Mouse (Mus musculus) left cerebral cortex, postnatal 36 days (tissue): Measurements from ENCODE around the gene H2-Aa. TPM values are rescaled to one million over a fixed set of nuclear protein-coding genes. Genes with fewer than 3 reads are reported as not detected.

Experiments
- DNase-seq, 2 experiments: peaks; one replicate each; pipeline ENCODE4 v3.0.0; 2021 to 2022; ENCODE audit warnings: low spot score in 2 of 2, mixed read lengths in 1 of 2
- intact Hi-C: fragments of 180-260 bp; cut with DNase I; formaldehyde crosslinking; loops from one replicate; pipeline ENCODE4 v1.15.1; 2025
- total RNA-seq, 2 experiments: library from RNA; stranded (reverse); gene quantifications; 2 replicates each; pipeline ENCODE4 v1.2.3; 2021

Gene H2-Aa
- total RNA-seq, 2 experiments from 2014 or later: 2.6 to 3.4 TPM

- intact Hi-C loops: no loop called here
- no peak for DNase-seq
Measured at GRCm38 (mm10) chr17:34268748-34269147, 18.9 kb downstream of the H2-Aa start.

- intact Hi-C loops: no loop called here
Measured at GRCm38 (mm10) chr17:34268262-34268661, 19.4 kb downstream of the H2-Aa start.

DNA sequence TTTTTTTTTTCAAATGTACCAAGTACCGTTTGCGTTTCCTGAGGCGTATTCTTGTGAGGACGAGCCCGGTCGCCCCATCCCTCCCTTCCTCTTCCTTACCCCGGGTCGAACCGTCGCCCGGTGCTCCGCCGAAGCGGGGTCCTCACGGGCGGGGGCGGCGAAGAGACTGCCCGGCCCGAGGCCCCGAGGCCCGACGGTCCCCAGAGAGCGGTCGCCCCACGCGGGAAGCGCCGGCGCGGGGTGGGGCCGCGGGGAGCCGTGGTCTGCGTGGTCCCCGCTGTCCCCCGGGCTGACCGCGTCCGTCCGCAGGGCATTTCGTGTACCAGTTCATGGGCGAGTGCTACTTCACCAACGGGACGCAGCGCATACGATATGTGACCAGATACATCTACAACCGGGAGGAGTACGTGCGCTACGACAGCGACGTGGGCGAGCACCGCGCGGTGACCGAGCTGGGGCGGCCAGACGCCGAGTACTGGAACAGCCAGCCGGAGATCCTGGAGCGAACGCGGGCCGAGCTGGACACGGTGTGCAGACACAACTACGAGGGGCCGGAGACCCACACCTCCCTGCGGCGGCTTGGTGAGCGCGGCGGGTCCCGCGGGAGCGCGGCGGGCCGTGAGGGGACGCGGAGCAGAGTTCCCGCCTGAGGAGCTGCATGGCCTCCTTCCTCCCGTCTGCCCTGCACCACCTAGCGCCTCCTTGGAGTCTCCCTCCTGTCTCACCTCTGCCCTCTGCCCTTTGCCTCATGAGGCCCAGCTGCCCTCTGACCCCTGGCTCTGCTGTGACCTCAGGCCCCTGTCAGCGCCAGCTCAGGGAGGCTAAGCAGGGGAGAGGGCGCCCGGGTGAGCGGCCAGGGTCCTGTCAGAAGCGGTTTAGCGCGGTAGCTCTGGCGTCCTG is 22.9 kb downstream of the H2-Aa start:
- intact Hi-C loops: no loop called here
- no peak for DNase-seq

More at GRCm38 (mm10) chr17:34268262-34268661, 19.4 kb downstream of the H2-Aa start:
- no peak for DNase-seq

- DNase-seq: no peak
- intact Hi-C loops: no loop called here
Measured at GRCm38 (mm10) chr17:34263811-34264371, 23.7 kb downstream of the H2-Aa start.

- intact Hi-C loops: no loop called here
- peak; percentile 27 to 54 for DNase-seq
Measured at GRCm38 (mm10) chr17:34263068-34263467, 24.6 kb downstream of the H2-Aa start.

- intact Hi-C loops: no loop called here
Measured at GRCm38 (mm10) chr17:34261502-34261901, 26.1 kb downstream of the H2-Aa start.

DNA sequence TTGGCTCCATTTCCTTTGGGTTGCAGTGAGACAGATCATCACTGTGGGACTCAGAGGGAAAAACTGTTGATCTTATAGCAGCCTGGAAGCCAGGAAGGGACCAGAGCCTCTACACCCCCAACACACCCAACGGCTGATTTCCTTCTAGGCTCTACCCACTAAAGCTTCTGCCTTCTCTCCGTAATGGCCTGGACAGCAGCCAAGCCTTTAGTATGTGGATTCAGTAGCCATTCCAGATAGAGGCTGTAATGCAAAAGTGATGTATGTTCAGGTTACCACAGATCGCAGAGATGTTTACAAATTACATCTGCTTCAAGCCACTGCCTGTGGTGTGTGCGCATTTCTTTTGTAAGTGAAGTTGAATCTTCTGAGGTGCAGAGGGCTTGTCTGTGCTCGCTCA is 27.1 kb downstream of the H2-Aa start:
- DNase-seq: no peak

More at GRCm38 (mm10) chr17:34261502-34261901, 26.1 kb downstream of the H2-Aa start:
- peak; percentile 28 to 37 for DNase-seq

DNA sequence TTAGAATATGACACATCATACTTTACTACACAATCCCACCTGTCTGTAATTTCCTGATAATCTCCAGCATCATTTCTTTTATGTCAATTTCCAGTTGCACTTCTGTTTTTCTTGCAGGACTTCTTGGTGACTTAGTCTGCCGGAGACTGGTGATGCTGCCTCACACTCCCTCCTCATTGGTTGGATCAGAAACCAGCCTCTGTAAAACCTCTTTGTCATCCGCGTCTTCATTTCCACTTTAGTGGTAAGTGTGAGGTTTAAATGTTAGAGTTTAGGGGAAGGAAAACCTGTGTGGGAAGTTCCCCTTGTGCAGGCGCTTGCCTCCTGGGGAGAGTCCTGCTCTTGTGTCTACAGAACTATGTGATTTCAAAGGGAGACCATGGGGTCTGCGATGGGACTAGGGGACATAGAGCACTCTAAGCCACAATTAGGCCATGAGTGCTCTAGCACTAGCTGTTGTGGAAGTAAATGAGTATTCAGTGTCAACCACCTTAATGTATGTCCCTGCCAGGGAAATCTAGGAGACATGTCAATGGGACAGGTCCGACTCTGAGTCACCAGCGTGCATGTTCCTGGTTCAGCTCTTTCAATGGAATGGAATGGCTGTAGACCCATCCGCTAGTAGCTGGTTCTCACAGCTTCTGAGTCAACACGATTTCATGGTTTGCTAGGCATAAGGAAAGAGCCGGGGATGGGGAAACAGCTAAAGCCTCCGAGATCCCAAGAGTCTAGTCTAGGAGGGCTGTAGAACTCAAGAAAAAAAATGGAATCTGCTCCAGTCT is 29.8 kb downstream of the H2-Aa start, which contains the start of gene H2-Ab1:
Gene H2-Ab1, plus strand, starts transcription at position 96 of the 782 bp plus-strand sequence.
- intact Hi-C loops: no loop called here
- DNase-seq: peak; percentile 59 to 78

More for the DNA sequence above, 27.1 kb downstream of the H2-Aa start:
- intact Hi-C loops: no loop called here

DNA sequence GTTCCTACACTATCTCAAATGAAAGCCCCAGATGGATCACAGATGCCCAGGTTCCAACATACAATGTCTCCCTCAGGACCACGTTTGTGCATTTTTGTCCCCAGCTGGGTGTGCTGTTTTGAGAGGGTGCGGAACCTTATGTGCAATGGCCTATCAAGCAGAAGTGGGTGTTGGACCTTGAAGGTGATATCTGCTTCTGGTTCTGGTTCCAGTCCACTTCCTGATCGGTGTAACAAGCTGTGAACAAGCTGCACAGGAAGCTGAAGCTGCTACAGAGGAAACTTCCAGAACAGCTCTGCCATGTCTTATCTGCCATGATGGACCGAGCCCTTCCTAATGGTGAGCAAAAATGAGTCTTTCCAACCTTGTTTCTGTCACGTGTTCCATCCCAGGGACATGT is 31.1 kb downstream of the H2-Aa start:
- DNase-seq: no peak
- intact Hi-C loops: no loop called here

GRCm38 (mm10) chr17:34251666-34252065 is 36.0 kb downstream of the H2-Aa start:
- DNase-seq: no peak
- intact Hi-C loops: loop anchor here (2.0 to 5.0 kb wide), 3 partner anchors 61 to 161 kb away; no protein-coding TSS in a partner anchor

- intact Hi-C loops: loop anchor here (2.0 to 5.0 kb wide), 3 partner anchors 63 to 162 kb away; no protein-coding TSS in a partner anchor
- DNase-seq: no peak
Measured at GRCm38 (mm10) chr17:34249878-34250277, 37.7 kb downstream of the H2-Aa start.

- DNase-seq: no peak
- intact Hi-C loops: no loop called here
Measured at GRCm38 (mm10) chr17:34249361-34249760, 38.3 kb downstream of the H2-Aa start.

GRCm38 (mm10) chr17:34248764-34249163 is 38.9 kb downstream of the H2-Aa start:
- intact Hi-C loops: no loop called here
- DNase-seq: no peak

DNA sequence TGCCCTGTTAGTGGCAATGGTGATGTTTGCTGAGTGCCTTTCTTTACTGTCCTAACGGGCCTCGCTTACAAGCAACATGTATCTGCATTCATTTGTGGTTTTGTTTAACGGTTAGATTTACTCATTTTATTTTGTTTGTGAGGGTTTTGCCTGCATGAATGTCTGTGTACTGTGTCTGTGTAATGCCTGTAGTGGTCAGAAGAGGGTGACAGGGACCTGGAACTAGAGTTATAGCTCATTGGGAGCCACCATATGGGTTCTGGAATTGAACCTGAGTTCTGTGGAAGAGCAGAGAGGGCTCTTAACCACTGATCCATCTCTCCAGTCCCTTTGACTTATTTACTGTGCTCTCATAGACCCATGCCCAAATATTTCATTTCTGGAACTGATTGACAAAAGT is 40.6 kb downstream of the H2-Aa start:
- intact Hi-C loops: no loop called here
- no peak for DNase-seq

DNA sequence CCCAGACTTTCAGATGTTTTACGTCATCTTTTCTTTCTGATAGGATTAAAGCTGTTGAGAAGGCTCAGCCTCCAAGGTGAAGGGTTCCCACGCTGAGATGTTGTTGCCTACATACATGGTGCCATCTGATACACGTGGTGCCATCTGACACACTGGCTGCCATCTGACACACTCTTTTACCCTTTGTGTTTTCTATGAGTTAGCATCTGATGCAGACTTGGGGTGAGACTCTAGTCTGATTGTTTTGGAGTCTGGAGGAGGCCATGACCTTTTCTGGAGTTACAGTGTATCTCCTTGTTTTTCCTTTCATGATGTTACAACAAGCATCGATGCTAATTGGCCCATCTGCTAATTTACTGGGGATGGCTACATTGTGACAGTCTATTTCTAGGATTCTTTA is 43.0 kb downstream of the H2-Aa start:
- intact Hi-C loops: no loop called here
- DNase-seq: no peak

DNA sequence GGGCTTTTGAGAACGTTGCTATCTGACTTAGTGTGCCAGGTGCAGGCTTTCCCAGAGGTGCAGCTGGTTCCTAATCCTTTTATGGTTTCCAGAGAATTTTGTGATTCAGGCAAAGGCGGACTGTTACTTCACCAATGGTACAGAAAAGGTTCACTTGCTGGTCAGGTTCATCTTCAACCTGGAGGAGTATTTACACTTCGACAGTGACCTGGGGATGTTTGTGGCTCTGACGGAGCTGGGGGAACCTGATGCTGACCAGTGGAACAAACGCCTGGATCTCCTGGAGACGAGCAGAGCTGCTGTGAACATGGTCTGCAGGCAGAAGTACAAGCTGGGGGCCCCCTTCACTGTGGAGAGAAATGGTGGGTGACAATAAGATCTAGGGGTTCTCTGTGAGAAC is 46.7 kb downstream of the H2-Aa start:
- intact Hi-C loops: no loop called here
- no peak for DNase-seq

DNA sequence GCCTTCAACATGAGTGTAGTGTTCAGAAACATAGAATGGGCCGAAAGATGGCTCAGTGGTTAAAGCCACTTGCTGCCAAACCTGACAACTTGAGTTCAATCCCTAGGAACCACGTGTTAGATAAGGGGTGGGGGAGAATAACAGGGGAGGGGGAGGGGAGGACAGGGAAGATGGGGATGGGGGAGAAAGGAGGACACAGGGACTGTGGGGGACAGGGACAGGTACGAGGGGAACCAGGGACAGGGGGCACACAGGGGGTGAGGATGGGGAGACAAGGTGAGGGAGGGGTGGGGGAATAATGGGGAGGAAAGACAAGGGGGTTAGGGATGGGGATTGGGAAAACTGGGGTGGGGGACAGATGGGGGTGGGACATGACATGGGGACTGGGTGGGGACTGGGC is 47.3 kb downstream of the H2-Aa start:
- intact Hi-C loops: no loop called here

DNA sequence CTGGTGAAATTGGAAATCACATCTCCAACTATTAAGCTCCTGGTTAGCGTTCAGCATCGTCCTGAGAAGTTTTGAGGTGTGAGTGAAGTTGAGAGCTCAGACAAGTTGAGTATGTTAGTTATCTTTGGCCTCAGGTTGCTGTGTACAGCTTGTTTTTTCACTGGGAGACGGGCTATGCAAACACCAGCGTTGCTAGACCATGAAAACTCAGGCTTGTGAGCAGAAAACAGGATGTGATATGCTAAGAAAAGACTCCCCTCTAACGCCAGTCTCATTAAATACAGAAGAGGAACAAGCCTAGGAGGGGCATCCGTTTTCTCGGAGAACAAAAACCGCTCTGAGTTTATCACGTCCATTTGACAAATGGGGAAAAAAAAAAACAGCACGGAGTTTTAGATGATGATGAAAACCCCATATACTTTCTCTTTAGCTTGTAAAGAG is 48.0 kb downstream of the H2-Aa start:
- no peak for DNase-seq
- intact Hi-C loops: no loop called here

More for the DNA sequence above, 47.3 kb downstream of the H2-Aa start:
- no peak for DNase-seq

DNA sequence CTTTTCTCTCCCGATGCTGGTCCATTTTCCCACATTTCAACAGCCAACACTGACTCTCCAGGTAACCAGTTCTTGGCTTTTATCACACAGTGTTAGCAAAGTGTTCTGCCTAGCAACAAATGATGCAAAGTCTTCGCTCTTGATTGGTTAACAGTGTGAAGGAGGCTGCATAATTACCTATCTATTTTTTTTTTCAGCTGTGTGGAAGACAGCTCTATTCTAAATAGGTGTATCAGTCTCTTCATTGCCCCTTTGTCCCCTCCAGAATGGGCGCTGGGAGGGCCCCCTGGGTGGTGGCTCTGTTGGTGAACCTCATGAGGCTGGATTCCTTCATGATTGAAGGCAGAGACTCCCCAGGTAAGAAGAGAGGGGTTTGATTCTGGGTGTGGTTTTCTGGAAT is 48.9 kb downstream of the H2-Aa start, which contains the start of gene H2-Ob:
Gene H2-Ob, plus strand, starts transcription at position 198 of the 400 bp plus-strand sequence.
- no peak for DNase-seq
- intact Hi-C loops: no loop called here

- no peak for DNase-seq
- intact Hi-C loops: no loop called here
Measured at GRCm38 (mm10) chr17:34237741-34238140, 49.9 kb downstream of the H2-Aa start.
